Mouse (Mus musculus) thymus, adult 18-20 months (tissue): ENCODE data around the gene Pde10a.
A peak's percentile ranks its signal among the peaks of the same experiment; 100 is the strongest.

Experiments
- DNase-seq, 2 experiments: peaks; one replicate each; pipeline ENCODE4 v3.0.0; 2022; ENCODE audit warnings: mixed read lengths in 2 of 2

Pde10a gene

DNA sequence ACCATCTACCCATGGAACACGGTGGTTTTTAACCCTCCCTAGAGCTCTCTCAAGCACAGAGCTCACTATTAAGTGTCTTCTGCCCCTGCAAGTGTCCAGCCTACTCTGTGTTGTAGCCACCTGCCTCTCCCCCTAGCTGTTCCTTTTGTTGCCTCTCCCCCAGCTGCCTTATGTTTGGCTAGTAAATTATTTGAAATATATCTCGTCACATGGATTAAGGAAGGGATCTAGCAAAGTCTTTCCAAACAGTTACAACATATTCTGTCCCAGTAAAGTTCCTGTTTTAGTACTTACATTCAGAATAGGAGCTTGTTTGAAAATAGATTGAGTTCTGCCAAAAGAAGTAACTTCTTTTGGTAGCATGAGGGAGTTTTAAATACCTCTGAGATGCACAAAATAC is 452.1 kb downstream of the Pde10a start:
- no peak for DNase-seq

DNA sequence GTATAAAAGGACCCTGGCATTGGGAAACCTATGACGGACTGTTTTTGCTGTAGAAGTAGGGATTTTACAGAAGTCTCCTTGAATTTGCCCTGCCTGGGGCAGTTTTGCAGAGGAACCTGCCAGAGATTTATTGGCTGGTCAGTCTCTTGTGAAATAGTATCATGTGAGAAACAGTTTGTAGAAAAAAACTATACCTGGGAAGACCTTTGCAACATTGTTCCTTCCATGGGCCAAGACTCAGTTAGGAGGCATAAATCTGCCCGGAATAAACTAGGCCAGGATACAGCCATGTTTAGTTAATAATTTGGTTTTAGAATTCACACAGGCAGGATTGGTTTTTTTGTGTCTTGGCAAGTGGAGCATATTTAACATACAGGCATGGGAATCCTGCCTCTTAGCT is 458.4 kb downstream of the Pde10a start:
- DNase-seq: no peak

DNA sequence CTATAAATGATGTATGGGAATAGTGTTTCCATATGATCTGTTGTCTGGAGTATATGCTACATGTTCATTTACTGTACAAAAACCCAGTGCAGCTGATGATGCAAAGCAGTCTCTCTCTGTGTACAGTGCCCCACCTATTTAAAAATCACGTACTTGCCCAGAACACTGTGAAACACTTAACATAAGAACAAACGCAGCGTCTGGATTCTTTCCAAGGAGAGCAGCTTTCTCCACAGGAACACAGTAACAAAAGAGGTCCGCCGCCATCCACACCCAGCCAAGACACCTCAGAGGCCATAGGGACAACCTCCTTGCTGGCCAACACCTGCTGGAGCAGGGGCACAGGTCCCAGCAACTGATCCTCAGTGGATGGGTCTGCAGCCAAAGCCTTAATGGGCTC is 460.5 kb downstream of the Pde10a start:
- DNase-seq: no peak

DNA sequence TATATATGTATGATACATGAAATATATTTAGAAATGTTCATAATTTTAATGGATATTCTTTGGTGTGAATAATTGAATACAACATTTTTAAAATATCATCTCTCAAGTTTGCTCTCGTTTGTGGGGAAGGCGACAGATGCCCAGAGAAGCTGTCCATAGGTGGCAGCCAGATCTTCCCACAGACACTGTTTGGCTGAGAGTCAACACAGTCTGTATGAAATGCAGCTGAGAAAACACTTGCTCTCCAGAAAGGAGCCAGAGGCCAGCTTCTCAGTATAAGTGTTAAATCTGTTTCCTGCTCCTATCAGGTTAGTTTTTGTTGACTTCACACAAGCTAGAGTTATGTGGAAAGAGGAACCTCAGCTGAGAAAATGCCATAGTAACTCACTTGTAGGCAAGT is 461.4 kb downstream of the Pde10a start:
- no peak for DNase-seq

DNA sequence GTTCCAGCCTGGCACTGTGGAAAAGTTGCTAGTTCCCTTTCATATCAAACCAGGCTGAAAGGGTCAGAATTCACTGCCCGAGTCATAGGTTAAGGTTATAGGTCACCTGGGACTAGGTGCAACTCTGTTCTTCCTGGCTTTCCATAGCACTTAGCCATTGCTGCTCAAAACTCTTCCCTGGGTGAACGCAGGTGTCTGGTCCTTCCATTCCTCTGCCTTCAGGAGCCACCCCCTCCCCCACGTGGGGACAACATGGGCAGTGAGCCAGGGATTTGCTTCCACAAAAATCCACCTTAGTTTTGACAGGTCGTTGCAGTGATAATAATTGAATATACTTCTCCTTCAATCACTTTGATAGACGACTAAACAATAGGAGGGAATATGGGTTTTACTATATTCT is 462.2 kb downstream of the Pde10a start:
- no peak for DNase-seq

DNA sequence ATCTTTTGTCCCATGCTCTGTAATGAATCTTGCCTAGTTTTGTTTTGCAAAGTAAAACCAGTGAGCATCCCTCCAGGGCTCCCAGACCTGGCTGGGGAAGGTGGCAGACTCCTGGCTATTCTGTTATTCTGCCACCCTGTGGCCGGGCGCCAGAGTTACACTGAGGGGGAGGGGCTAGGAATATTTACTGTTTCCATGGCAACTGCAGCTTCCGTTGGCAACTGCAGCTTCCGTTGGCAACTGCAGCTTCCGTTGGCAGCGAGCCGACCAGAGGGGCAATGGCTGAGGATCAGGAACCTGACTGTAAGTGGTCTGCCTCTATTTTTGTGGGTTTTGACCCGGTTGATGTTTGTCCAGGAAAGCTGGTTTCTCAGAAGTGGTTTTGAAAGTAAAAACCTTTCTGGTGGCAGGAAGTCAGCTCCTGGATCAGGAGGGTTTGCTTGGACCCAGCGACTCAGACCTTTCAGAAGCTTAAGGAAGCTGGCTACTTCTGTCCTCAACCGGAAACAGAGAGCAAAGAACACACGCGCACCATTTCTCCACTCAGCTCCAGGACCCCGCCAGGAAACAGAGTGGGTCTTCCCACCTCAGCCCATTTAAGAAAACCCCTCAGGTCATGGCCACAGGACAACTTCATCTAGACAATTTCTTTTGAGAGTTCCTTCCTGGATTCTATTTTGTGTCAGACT is 463.1 kb downstream of the Pde10a start, which contains the start of gene 1700010I14Rik:
Gene 1700010I14Rik (plus strand): TSS at position 215 of the 689 bp plus-strand sequence.
- peak; percentile 80 to 85 for DNase-seq

DNA sequence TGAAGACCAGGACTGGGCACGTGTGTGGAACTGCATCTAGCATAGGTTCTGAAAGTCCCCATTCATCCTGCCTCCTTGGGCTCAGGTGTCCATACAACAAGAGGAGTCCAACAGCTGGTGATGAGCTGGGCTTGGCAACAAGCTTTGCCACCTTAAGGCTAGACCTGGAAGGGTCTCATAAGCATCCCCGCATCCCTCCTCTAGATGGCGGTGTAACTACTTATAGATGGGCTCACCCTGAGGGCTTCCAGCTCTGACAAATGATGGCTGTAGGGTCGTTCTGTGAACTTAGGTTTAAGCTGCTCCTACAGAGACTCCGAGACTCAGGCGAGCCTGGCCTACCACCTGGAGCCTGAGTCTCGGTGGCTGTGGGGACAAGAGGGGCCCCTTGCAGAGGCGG is 466.0 kb downstream of the Pde10a start:
- peak; percentile 26 to 33 for DNase-seq

DNA sequence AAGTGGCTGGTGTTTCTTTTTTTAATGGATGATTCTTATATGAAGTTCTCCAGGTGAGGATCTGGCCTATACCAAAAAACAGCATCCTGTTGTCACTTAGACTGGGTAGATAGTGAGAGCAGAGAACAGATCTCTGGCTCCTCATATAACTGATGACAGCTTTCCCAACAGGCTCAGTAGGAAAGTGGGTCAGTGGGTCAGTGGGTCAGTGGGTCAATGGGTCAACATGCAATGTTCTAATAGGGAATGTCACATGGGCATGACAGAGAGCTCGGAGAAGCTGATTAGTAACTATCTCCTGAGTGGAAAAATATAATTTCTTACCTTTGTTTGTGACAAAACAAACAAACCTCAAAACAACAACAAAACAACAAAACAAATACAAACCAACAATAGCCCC is 470.2 kb downstream of the Pde10a start:
- no peak for DNase-seq

DNA sequence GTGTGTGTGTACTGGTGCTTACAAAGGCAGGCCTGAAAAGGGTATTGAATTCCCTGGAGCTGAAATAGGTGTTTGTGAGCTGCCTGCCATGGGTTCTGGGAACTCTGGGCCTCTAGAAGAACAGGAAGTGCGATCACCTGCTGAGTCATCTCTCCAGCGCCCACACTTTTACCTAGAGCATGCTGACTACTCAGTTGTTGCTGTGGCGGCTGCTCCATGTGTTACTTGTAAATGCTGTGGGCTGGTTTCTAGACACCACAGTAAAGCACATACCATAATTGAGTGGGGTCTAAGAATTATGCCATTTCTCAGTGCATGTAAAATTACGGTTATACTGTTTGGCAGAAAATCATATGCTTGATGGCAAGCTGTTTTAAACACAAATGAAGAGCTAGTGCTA is 477.3 kb downstream of the Pde10a start:
- no peak for DNase-seq

DNA sequence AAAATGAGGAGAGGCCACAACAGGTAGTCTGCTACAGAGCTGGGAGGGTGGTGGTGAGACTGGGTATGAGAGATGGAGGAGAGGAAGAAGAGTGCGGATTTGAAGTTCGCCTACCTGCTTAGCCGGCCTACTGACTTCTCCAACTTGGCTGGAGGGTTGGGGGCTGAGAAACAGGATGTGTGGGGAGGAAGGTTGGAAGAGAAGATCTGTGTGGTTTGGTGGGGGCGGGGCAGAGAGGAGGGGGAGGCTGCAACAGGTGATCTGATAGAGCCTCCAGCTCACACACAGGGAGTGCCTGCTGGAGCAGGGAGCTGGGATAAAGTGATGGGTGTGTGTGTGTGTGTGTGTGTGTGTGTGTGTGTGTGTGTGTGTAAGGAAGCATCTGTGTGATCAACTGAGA is 479.3 kb downstream of the Pde10a start:
- peak in 1 of 2 experiments; percentile 15 for DNase-seq

DNA sequence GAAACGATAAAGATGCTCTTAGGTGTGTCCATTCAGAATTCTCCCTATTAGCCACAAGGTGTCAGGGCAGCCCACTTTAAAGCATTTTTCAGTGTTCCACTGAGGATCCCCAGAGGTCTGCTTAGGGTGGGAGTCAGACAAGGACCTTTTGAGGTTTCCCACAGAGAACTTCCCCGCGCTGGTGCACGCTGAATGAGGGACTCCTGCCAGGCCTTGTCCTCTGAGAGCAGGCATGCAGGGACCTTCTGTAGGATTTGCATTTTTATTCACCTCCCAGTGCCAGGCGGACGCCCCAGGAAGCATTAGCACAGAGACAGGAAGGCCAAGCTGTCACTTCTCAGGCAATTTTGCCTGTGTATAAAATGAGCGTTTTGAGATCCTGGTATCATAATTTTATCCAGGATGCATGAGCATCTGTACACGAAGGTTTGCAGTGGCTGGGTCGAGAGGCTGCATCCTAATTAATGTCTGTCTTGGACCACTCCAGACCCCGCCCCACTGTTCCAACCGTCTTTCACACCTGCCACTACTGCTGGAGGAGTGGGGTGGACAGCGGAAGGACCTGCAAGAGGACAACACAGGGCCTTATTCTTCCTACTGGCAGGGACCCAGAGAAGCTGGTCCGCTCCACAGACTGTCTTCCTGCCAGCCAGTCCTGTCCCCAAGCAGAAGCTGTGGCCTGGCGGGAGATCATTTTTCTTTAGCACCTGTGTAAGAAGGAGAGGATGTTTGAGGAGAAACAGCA is 498.2 kb downstream of the Pde10a start:
- DNase-seq: no peak

DNA sequence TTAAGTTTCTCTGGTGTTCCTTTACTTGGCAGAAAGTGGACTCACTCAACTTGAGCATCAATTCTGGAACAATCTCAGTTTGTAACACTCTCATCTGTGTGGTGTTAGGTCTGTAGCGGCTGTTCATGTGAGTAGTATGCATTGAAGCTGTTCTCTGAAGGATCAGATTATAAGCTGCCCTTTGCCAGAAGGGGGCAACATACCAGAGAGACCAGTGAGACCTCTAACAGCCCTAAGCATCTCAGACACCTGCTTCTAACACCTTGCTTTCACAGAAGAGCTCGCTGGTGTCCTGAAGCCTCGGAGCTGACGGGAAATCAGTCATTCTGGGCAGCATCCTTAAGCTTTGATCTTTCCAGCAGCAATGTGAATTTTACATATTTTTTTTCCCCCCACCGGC is 505.0 kb downstream of the Pde10a start:
- DNase-seq: no peak

DNA sequence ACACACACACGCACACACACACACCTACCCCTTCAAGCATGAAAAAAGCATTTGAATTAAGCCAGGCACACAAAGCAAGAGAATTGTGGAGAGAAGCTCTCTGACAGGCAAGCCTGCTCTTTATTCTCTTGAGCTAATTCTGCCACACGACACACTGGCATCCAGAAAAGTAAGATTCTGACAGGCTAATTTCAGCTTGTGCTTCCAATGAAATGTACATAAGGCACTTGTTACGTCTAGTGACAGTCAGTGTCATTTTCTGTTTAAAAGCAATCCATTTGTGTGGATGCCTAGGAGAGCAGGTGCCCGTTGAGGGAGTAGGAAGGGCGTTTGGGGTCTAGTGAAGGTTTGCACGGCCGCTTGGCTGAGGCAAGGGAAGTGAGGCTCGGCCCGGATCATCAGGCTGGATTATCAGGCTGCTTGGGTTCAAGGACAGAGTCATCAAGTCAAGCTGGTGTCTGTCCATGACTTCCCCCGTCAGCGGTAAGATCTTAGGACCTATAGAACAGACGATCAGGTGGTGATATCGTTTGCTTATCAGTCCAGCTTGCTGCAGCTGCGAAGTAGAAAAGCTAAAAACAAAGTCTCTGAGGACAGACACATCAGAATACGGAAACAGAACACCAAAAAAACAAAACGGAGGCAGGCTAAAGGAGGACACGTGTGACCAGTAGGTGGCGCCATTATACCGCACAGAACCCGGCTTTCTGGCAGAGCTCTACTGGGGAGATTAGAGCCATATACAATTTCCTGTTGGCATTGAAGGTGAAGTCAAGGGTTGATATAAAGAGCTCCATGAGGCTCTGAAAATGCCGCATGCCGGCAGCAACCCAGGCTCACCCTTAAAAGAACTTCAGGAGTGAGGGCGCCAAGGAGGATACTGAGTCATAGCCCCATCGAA is 506.3 kb downstream of the Pde10a start:
- peak; percentile 28 to 45 for DNase-seq

DNA sequence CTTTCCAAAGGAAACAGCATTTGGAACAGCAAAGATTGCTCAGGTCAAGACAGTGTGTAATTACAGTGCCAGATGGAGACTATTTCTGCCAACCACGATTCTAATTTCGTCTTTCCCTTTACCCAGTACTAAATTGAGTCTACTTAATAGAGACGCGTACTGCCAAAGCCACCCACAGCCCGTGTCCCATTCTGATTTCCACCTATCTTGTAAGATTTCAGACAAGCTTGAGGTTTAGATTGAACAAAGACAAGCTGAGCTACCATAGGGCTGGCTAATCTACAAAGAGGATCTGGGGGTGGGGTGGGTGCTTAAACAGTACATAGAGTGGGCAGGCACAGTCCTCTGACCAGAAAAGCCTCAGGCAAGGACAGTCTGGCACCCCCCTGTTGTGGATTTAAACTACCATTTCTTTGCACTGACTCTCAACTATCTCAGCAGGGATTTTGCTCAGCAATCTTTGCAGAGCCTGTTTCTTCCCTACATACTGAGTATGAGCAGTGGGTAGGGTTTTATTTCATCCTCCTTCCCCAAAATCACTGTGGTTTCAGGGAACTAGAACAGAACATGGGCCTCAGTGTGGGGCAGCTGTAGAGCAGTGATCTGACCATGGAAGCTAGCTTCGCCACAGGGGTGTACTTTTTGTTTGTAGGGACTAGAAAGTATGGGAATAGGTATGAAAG is 507.3 kb downstream of the Pde10a start:
- no peak for DNase-seq

DNA sequence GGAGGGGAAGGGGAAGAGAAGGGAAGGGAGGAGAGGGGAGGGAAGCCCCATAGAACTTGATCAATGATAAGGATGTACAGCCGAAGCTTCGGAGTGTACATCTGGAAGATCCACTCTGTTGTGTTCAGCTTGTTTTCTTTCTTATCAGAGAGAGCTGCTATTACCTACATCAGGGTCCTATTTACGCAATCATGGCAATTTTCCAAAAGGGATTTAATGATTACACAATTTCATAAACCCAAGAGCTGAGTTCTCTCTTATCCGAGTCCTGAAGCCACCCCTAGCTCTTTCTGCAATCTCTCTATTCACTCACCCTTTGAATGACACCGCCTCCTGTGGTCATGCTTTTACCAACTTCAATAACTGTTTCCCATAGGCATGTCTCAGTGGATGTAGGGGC is 508.3 kb downstream of the Pde10a start:
- DNase-seq: no peak

DNA sequence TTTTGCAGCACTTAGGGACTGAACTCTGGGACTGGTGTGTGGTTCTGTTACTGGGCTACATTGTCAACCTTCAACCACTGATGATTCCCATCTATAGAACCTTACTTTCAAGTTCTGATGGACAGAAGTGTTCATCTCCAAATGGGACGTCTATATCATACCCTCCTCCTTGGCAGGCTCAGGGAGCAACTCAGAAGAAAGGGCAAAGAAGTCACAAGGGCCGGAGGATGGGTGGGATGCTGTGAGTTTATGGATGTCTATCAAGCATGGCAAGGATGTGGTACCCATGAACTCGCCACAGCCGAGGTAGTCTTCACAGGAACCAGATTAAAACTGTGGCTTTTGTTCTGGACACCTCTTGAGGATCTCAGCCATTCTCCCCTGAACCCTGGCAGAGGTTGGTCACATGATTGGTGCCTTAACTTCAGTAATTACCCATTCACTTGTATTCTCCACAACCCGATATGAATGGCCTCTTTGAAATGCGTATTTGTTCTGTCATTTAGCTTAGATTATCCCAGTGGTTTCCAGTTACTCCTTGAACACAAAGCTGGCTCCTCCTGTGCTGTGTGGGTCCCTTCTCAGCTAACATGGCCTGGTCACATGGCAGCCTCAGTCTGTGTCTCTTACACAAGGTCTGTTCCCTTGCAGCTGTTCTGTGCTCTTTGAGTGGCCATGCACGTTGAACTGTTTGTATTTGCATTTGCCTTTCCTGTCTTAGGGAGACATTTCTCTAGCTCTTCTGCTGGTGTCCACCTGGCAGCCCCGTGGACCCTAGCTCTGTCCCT is 510.6 kb downstream of the Pde10a start:
- no peak for DNase-seq
